Mouse (Mus musculus) kidney, embryonic 14.5 days (tissue): ENCODE results near the gene Arhgap10. TPM values are rescaled to one million over a fixed set of nuclear protein-coding genes. Genes with fewer than 3 reads are reported as not detected.

Source experiments
- ATAC-seq: fragments of 200-750 bp; cut with Nextera tagmentation; 2 replicates; pipeline ENCODE4 v1.8.0; 2017; ENCODE audit warnings: moderate number of reproducible peaks, mild to moderate bottlenecking, moderate TSS enrichment, moderate library complexity; ENCODE audit not compliant: low FRiP score, low TSS enrichment
- H3K27ac ChIP-seq: fragments of 300-500 bp; sonication (generic); 2 replicates; pipeline ENCODE4 v1.5.1; 2014; ENCODE audit warnings: low read depth, mild to moderate bottlenecking, low read length, moderate library complexity, mixed read lengths
- H3K27me3 ChIP-seq: fragments of 300-500 bp; sonication (generic); 2 replicates; pipeline ENCODE4 v1.6.1; 2014; ENCODE audit warnings: mild to moderate bottlenecking, low read length; ENCODE audit not compliant: control insufficient read depth, insufficient read depth
- H3K36me3 ChIP-seq: fragments of 300-500 bp; sonication (generic); 2 replicates; pipeline ENCODE4 v1.6.1; 2014; ENCODE audit warnings: low read length, mixed read lengths; ENCODE audit not compliant: control insufficient read depth, insufficient read depth
- H3K4me1 ChIP-seq: fragments of 300-500 bp; sonication (generic); 2 replicates; pipeline ENCODE4 v1.6.1; 2014; ENCODE audit warnings: low read length, mixed read lengths; ENCODE audit not compliant: control insufficient read depth, insufficient read depth
- H3K4me2 ChIP-seq: fragments of 300-500 bp; sonication (generic); replicated peaks from 2 replicates; pipeline ENCODE4 v1.6.1; 2014; ENCODE audit warnings: low read depth, mild to moderate bottlenecking, low read length
- H3K4me3 ChIP-seq: fragments of 300-500 bp; sonication (generic); 2 replicates; pipeline ENCODE4 v1.5.1; 2014; ENCODE audit warnings: mild to moderate bottlenecking, low read length
- H3K9ac ChIP-seq: fragments of 300-500 bp; sonication (generic); 2 replicates; pipeline ENCODE4 v1.6.1; 2014; ENCODE audit warnings: low read depth, mild to moderate bottlenecking, low read length, moderate library complexity
- H3K9me3 ChIP-seq: fragments of 300-500 bp; sonication (generic); 2 replicates; pipeline ENCODE4 v1.6.1; 2016; ENCODE audit warnings: low read length; ENCODE audit not compliant: control insufficient read depth
- WGBS: fragments of 180-500 bp; shearing (Covaris S2); extraction: QIAGEN DNeasy Blood & Tissue Kit; methylation state at CpG from one replicate; pipeline ENCODE4 v1.1.7; 2014; 5-methylcytosine and 5-hydroxymethylcytosine counted together
- polyA plus RNA-seq: library from polyadenylated mRNA; unstranded; fragments of >200 nt; fragmentation: Nextera tagmentation; extraction: Ambion mirVana; gene quantifications from 2 replicates; pipeline ENCODE4 v1.2.1, GENCODE M21; 2014

The Arhgap10 gene
- polyA plus RNA-seq, 1 experiment from 2014 or later: 29.4 TPM

GRCm38 (mm10) chr8:77355344-77355743 is 162.4 kb downstream of the Arhgap10 start:
- WGBS: 89% methylated on average over 5 of the region's 5 CpGs
- Histone ChIP-seq H3K36me3 (peaks cover 18% of the 10 kb centered on the region; the same call in 1 of the 2 replicates), H3K4me1 (no peaks in the 10 kb centered on the region), H3K9me3 (no peaks in the 10 kb centered on the region), H3K27ac (no peak overlapping the region), H3K9ac (no peak overlapping the region), H3K4me3 (no peak overlapping the region), H3K4me2 (no peak overlapping the region), H3K27me3 (no peaks in the 10 kb centered on the region)
- no peak for ATAC-seq

DNA sequence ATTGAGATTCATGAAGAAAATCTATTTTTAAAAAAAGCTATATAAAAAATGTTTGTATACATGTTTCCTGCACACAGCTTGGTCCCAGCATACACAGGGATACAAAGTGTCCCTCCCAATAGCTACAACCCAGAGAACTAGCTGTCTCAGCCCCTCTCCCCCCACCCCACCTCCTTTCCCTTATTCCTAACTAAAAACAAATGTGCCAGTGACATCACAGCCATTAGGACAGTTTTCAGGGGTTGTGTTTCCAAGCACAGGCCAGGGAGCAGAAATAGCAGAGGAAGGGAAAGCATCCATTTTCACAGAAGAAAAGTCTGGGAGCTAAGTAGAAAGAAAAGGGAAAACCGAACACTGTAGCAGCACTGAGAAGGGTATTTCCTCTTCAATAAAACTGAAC is 163.6 kb downstream of the Arhgap10 start:
- Histone ChIP-seq H3K9ac (no peak overlapping the region), H3K27ac (no peak overlapping the region), H3K27me3 (no peaks in the 10 kb centered on the region), H3K36me3 (peaks cover 18% of the 10 kb centered on the region; the same call in 1 of the 2 replicates), H3K9me3 (no peaks in the 10 kb centered on the region), H3K4me1 (no peaks in the 10 kb centered on the region), H3K4me2 (no peak overlapping the region), H3K4me3 (no peak overlapping the region)
- no peak for ATAC-seq
- 84% methylated on average over 1 of the region's 1 CpGs for WGBS

- H3K4me1 ChIP-seq: no peaks in the 10 kb centered on the region
- no peak for ATAC-seq
- no peak overlapping the region for H3K27ac ChIP-seq
- H3K4me2 ChIP-seq: no peak overlapping the region
- H3K9me3 ChIP-seq: no peaks in the 10 kb centered on the region
- 86% methylated on average over 9 of the region's 9 CpGs for WGBS
- H3K4me3 ChIP-seq: no peak overlapping the region
- H3K9ac ChIP-seq: no peak overlapping the region
- peaks cover 4% of the 10 kb centered on the region; the same call in 1 of the 2 replicates for H3K36me3 ChIP-seq
- H3K27me3 ChIP-seq: no peaks in the 10 kb centered on the region
Observed at GRCm38 (mm10) chr8:77351177-77351860, 166.4 kb downstream of the Arhgap10 start.

DNA sequence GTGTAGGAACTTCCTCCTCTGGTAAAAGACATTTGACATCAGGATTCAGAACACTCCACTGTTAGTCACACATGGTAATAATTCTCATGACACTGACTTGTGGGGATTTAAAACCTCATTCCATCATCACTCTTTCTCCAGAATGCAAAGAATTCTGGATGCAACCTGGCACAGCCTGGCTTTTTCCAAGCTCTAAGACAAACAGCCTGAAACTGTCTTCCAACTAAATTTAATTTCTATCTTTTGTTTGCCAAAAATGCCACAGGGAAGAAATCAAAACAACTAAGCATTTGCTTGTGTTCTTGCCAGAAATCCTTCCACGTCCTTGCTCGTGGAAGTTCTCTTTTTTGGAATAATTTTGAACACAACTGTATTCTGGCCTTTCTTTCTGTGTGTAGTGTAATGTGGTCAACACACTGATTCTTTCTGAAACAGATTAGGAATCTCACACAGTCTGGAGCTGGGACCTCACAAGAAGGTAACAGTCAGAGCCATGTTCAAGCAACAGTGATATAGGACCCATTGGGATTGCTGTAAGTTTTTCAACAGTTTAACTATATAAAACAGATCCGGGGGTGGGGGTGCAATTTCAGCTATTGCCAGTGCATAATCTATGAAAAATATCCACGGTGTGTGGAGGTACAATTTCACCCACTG is 167.5 kb downstream of the Arhgap10 start:
- no peak overlapping the region for H3K9ac ChIP-seq
- peaks cover 7% of the 10 kb centered on the region; the same call in 1 of the 2 replicates for H3K36me3 ChIP-seq
- WGBS: 83% methylated on average over 4 of the region's 4 CpGs
- no peak for ATAC-seq
- no peaks in the 10 kb centered on the region for H3K27me3 ChIP-seq
- H3K4me1 ChIP-seq: no peaks in the 10 kb centered on the region
- no peak overlapping the region for H3K27ac ChIP-seq
- no peak overlapping the region for H3K4me3 ChIP-seq
- H3K4me2 ChIP-seq: no peak overlapping the region
- H3K9me3 ChIP-seq: no peaks in the 10 kb centered on the region

DNA sequence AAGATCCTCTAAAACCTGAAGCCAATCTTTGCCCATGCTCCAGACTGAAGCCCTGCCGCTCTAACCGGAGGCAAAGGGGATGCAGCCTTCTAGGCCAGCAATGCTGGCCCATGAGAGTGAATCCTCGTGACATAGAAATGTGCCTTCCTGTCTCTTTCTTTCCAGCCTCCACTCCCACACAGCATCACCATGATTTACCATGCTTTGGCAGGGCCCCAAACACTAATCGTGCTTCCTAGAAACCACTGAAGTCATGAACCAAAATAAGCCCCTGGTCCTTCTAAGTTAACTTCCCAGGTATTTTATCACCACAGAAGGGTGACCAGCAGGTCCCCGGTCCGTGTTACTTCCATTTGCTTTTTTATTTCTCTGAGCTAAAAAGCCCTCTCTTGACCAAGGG is 173.8 kb downstream of the Arhgap10 start:
- no peak overlapping the region for H3K27ac ChIP-seq
- no peak overlapping the region for H3K9ac ChIP-seq
- no peak overlapping the region for H3K4me3 ChIP-seq
- H3K27me3 ChIP-seq: no peaks in the 10 kb centered on the region
- H3K4me2 ChIP-seq: no peak overlapping the region
- ATAC-seq: no peak
- H3K9me3 ChIP-seq: no peaks in the 10 kb centered on the region
- peaks cover 6% of the 10 kb centered on the region; the same call in 1 of the 2 replicates for H3K36me3 ChIP-seq
- H3K4me1 ChIP-seq: 0 out of 2 replicates have a peak, but pooled peaks cover 11% of the 10 kb centered on the region
- WGBS: 67% methylated on average over 6 of the region's 6 CpGs

GRCm38 (mm10) chr8:77343335-77343734 is 174.4 kb downstream of the Arhgap10 start:
- H3K36me3 ChIP-seq: peaks cover 6% of the 10 kb centered on the region; the same call in 1 of the 2 replicates
- H3K9me3 ChIP-seq: no peaks in the 10 kb centered on the region
- H3K27me3 ChIP-seq: no peaks in the 10 kb centered on the region
- H3K27ac ChIP-seq: no peak overlapping the region
- H3K4me2 ChIP-seq: no peak overlapping the region
- 0 out of 2 replicates have a peak, but pooled peaks cover 11% of the 10 kb centered on the region for H3K4me1 ChIP-seq
- no peak overlapping the region for H3K9ac ChIP-seq
- H3K4me3 ChIP-seq: no peak overlapping the region
- ATAC-seq: no peak
- WGBS: 92% methylated on average over 3 of the region's 3 CpGs

- Histone ChIP-seq H3K9ac (no peak overlapping the region), H3K36me3 (peaks cover 6% of the 10 kb centered on the region; the same call in 1 of the 2 replicates), H3K9me3 (no peaks in the 10 kb centered on the region), H3K27ac (no peak overlapping the region), H3K27me3 (no peaks in the 10 kb centered on the region), H3K4me1 (0 out of 2 replicates have a peak, but pooled peaks cover 11% of the 10 kb centered on the region), H3K4me3 (no peak overlapping the region), H3K4me2 (no peak overlapping the region)
- no peak for ATAC-seq
- 73% methylated on average over 4 of the region's 4 CpGs for WGBS
Observed at GRCm38 (mm10) chr8:77342144-77342543, 175.6 kb downstream of the Arhgap10 start.

GRCm38 (mm10) chr8:77341329-77341728 is 176.4 kb downstream of the Arhgap10 start:
- Histone ChIP-seq H3K4me2 (no peak overlapping the region), H3K4me1 (0 out of 2 replicates have a peak, but pooled peaks cover 11% of the 10 kb centered on the region), H3K27me3 (no peaks in the 10 kb centered on the region), H3K9ac (no peak overlapping the region), H3K4me3 (no peak overlapping the region), H3K27ac (no peak overlapping the region; the same call in 1 of the 2 replicates), H3K9me3 (no peaks in the 10 kb centered on the region), H3K36me3 (peaks cover 6% of the 10 kb centered on the region; the same call in 1 of the 2 replicates)
- WGBS: 44% methylated on average over 9 of the region's 9 CpGs
- no peak for ATAC-seq
